Mouse (Mus musculus) hindbrain, embryonic 12.5 days (tissue): ENCODE data around the gene Ghrh. TPM values are rescaled to one million over a fixed set of nuclear protein-coding genes. Genes with fewer than 3 reads are reported as not detected.

Experiments used
- ATAC-seq: fragments of 200-750 bp; cut with Nextera tagmentation; 2 replicates; pipeline ENCODE4 v1.8.0; 2017; ENCODE audit warnings: moderate TSS enrichment; ENCODE audit not compliant: low FRiP score
- H3K27ac ChIP-seq: fragments of 300-500 bp; sonication (generic); 2 replicates; pipeline ENCODE4 v1.5.1; 2016; ENCODE audit warnings: mild to moderate bottlenecking
- H3K27me3 ChIP-seq: fragments of 300-500 bp; sonication (generic); 2 replicates; pipeline ENCODE4 v1.6.1; 2016; ENCODE audit warnings: mild to moderate bottlenecking
- H3K36me3 ChIP-seq: fragments of 300-500 bp; sonication (generic); 2 replicates; pipeline ENCODE4 v1.6.1; 2016; ENCODE audit warnings: mild to moderate bottlenecking
- H3K4me1 ChIP-seq: fragments of 300-500 bp; sonication (generic); 2 replicates; pipeline ENCODE4 v1.6.1; 2016
- H3K4me2 ChIP-seq: fragments of 300-500 bp; sonication (generic); replicated peaks from 2 replicates; pipeline ENCODE4 v1.6.1; 2016; ENCODE audit warnings: mild to moderate bottlenecking
- H3K4me3 ChIP-seq: fragments of 300-500 bp; sonication (generic); 2 replicates; pipeline ENCODE4 v1.5.1; 2016; ENCODE audit warnings: mild to moderate bottlenecking
- H3K9ac ChIP-seq: fragments of 300-500 bp; sonication (generic); 2 replicates; pipeline ENCODE4 v1.6.1; 2016; ENCODE audit warnings: mild to moderate bottlenecking, moderate library complexity
- H3K9me3 ChIP-seq: fragments of 300-500 bp; sonication (generic); replicated peaks from 2 replicates; pipeline ENCODE4 v1.6.1; 2016; ENCODE audit warnings: mild to moderate bottlenecking
- WGBS: fragments of 180-500 bp; shearing (Covaris S2); methylation state at CpG from one replicate; pipeline ENCODE4 v1.1.7; 2016; 5-methylcytosine and 5-hydroxymethylcytosine counted together
- polyA plus RNA-seq: library from polyadenylated mRNA; unstranded; fragments of >200 nt; fragmentation: Nextera tagmentation; extraction: Ambion mirVana; gene quantifications from 2 replicates; pipeline ENCODE4 v1.2.1, GENCODE M21; 2016

Ghrh gene
- polyA plus RNA-seq, 1 experiment from 2014 or later, result 0.46 TPM

- no peak for ATAC-seq
- peaks cover 27% of the 10 kb centered on the region for H3K4me1 ChIP-seq
- WGBS, result 86% methylated on average over 3 of the region's 3 CpGs
These were observed 26.4 kb upstream of the Ghrh start for GRCm38 (mm10) chr2:157373681-157374080.

GRCm38 (mm10) chr2:157371696-157372095, 24.4 kb upstream of the Ghrh start:
- ATAC-seq, result no peak
- no peaks in the 10 kb centered on the region for H3K27me3 ChIP-seq
- no peak overlapping the region for H3K4me2 ChIP-seq
- H3K9ac ChIP-seq, result no peak overlapping the region
- peaks cover 34% of the 10 kb centered on the region for H3K4me1 ChIP-seq
- no peak overlapping the region for H3K27ac ChIP-seq
- H3K36me3 ChIP-seq, result peaks cover 10% of the 10 kb centered on the region; the same call in 1 of the 2 replicates
- no peak overlapping the region for H3K4me3 ChIP-seq
- 83% methylated on average over 6 of the region's 6 CpGs for WGBS
- no peaks in the 10 kb centered on the region for H3K9me3 ChIP-seq

More at GRCm38 (mm10) chr2:157373681-157374080, 26.4 kb upstream of the Ghrh start:
- Histone ChIP-seq H3K27ac (no peak overlapping the region), H3K4me2 (no peak overlapping the region), H3K4me3 (no peak overlapping the region), H3K36me3 (peaks cover 10% of the 10 kb centered on the region; the same call in 1 of the 2 replicates), H3K27me3 (no peaks in the 10 kb centered on the region), H3K9ac (no peak overlapping the region), H3K9me3 (no peaks in the 10 kb centered on the region)

- peak overlapping the region; percentile 86 for H3K4me2 ChIP-seq
- no peaks in the 10 kb centered on the region for H3K9me3 ChIP-seq
- 8% methylated on average over 13 of the region's 13 CpGs for WGBS
- H3K27ac ChIP-seq, result peak overlapping the region; percentile 94
- ATAC-seq, result peak; percentile 49
- H3K36me3 ChIP-seq, result 0 out of 2 replicates have a peak, but pooled peaks cover 5% of the 10 kb centered on the region
- peak overlapping the region; percentile 84 for H3K4me3 ChIP-seq
- no peaks in the 10 kb centered on the region for H3K27me3 ChIP-seq
- peaks cover 17% of the 10 kb centered on the region for H3K4me1 ChIP-seq
- peak overlapping the region; percentile 94 for H3K9ac ChIP-seq
These were observed 20.7 kb upstream of the Ghrh start for GRCm38 (mm10) chr2:157367991-157368390.

GRCm38 (mm10) chr2:157367184-157367893, 20.0 kb upstream of the Ghrh start, which contains the start of gene Manbal:
Gene Manbal (plus strand): TSS chr2:157367594.
- H3K4me1 ChIP-seq, result peaks cover 17% of the 10 kb centered on the region
- H3K4me2 ChIP-seq, result peak within 1 kb of the TSS; percentile 86
- peak within 1 kb of the TSS; percentile 94 for H3K27ac ChIP-seq
- peak; percentile 91 for ATAC-seq
- 4% methylated on average over 42 of the region's 42 CpGs for WGBS
- peak within 1 kb of the TSS; percentile 94 for H3K9ac ChIP-seq
- H3K27me3 ChIP-seq, result no peaks in the 10 kb centered on the region
- H3K4me3 ChIP-seq, result peak within 1 kb of the TSS; percentile 84
- 0 out of 2 replicates have a peak, but pooled peaks cover 5% of the 10 kb centered on the region for H3K36me3 ChIP-seq
- H3K9me3 ChIP-seq, result no peaks in the 10 kb centered on the region

GRCm38 (mm10) chr2:157366762-157367161, 19.5 kb upstream of the Ghrh start:
- no peak for ATAC-seq
- Histone ChIP-seq H3K4me3 (peak overlapping the region; percentile 84; the same call in 1 of the 2 replicates), H3K9ac (no peak overlapping the region), H3K4me2 (peak overlapping the region; percentile 86), H3K27me3 (no peaks in the 10 kb centered on the region), H3K4me1 (peaks cover 15% of the 10 kb centered on the region), H3K9me3 (no peaks in the 10 kb centered on the region), H3K27ac (no peak overlapping the region), H3K36me3 (0 out of 2 replicates have a peak, but pooled peaks cover 5% of the 10 kb centered on the region)
- WGBS, result 88% methylated on average over 9 of the region's 9 CpGs

GRCm38 (mm10) chr2:157363031-157363430, 15.7 kb upstream of the Ghrh start:
- no peak for ATAC-seq
- H3K36me3 ChIP-seq, result no peaks in the 10 kb centered on the region
- peaks cover 5% of the 10 kb centered on the region for H3K4me1 ChIP-seq
- no peaks in the 10 kb centered on the region for H3K27me3 ChIP-seq
- H3K27ac ChIP-seq, result no peak overlapping the region
- 85% methylated on average over 3 of the region's 3 CpGs for WGBS
- H3K9me3 ChIP-seq, result no peaks in the 10 kb centered on the region
- no peak overlapping the region for H3K4me2 ChIP-seq
- H3K9ac ChIP-seq, result no peak overlapping the region
- H3K4me3 ChIP-seq, result no peak overlapping the region

GRCm38 (mm10) chr2:157360028-157360427, 12.7 kb upstream of the Ghrh start:
- no peak for ATAC-seq
- Histone ChIP-seq H3K27me3 (no peaks in the 10 kb centered on the region), H3K4me1 (no peaks in the 10 kb centered on the region), H3K9me3 (no peaks in the 10 kb centered on the region), H3K4me2 (no peak overlapping the region), H3K27ac (no peak overlapping the region), H3K36me3 (no peaks in the 10 kb centered on the region), H3K4me3 (no peak overlapping the region), H3K9ac (no peak overlapping the region)
- WGBS, result 90% methylated on average over 5 of the region's 5 CpGs

GRCm38 (mm10) chr2:157354106-157354505, 6.8 kb upstream of the Ghrh start:
- Histone ChIP-seq H3K4me1 (peaks cover 7% of the 10 kb centered on the region), H3K36me3 (no peaks in the 10 kb centered on the region), H3K9me3 (no peaks in the 10 kb centered on the region), H3K27me3 (no peaks in the 10 kb centered on the region), H3K9ac (no peak overlapping the region), H3K27ac (no peak overlapping the region), H3K4me2 (no peak overlapping the region), H3K4me3 (no peak overlapping the region)
- ATAC-seq, result no peak
- WGBS, result 56% methylated on average over 3 of the region's 3 CpGs

- ATAC-seq, result no peak
- H3K27me3 ChIP-seq, result no peaks in the 10 kb centered on the region
- no peak overlapping the region for H3K4me2 ChIP-seq
- H3K4me3 ChIP-seq, result no peak overlapping the region
- peaks cover 15% of the 10 kb centered on the region for H3K4me1 ChIP-seq
- no peak overlapping the region for H3K9ac ChIP-seq
- H3K36me3 ChIP-seq, result no peaks in the 10 kb centered on the region
- WGBS, result 74% methylated on average over 4 of the region's 4 CpGs
- no peak overlapping the region for H3K27ac ChIP-seq
- H3K9me3 ChIP-seq, result no peaks in the 10 kb centered on the region
These were observed 5.9 kb upstream of the Ghrh start for GRCm38 (mm10) chr2:157353183-157353582.

GRCm38 (mm10) chr2:157349121-157349778, 1.9 kb upstream of the Ghrh start:
- Histone ChIP-seq H3K27ac (peak overlapping the region; percentile 84), H3K27me3 (no peaks in the 10 kb centered on the region), H3K4me3 (no peak overlapping the region), H3K9me3 (no peaks in the 10 kb centered on the region), H3K4me1 (peaks cover 26% of the 10 kb centered on the region), H3K9ac (no peak overlapping the region), H3K36me3 (no peaks in the 10 kb centered on the region), H3K4me2 (peak overlapping the region; percentile 5; the same call in 1 of the 2 replicates)
- WGBS, result 46% methylated on average over 12 of the region's 12 CpGs
- peak; percentile 65 for ATAC-seq

- peak overlapping the region; percentile 66 for H3K27ac ChIP-seq
- ATAC-seq, result no peak
- no peak overlapping the region for H3K9ac ChIP-seq
- no peaks in the 10 kb centered on the region for H3K9me3 ChIP-seq
- no peaks in the 10 kb centered on the region for H3K27me3 ChIP-seq
- H3K4me2 ChIP-seq, result no peak overlapping the region
- H3K4me1 ChIP-seq, result peaks cover 50% of the 10 kb centered on the region
- no peaks in the 10 kb centered on the region for H3K36me3 ChIP-seq
- H3K4me3 ChIP-seq, result no peak overlapping the region
- 51% methylated on average over 6 of the region's 6 CpGs for WGBS
These were observed 4.0 kb downstream of the Ghrh start for GRCm38 (mm10) chr2:157343337-157343736.

- H3K27me3 ChIP-seq, result no peaks in the 10 kb centered on the region
- peak overlapping the region; percentile 91 for H3K27ac ChIP-seq
- ATAC-seq, result no peak
- H3K9me3 ChIP-seq, result no peaks in the 10 kb centered on the region
- H3K4me2 ChIP-seq, result no peak overlapping the region
- no peak overlapping the region for H3K4me3 ChIP-seq
- H3K36me3 ChIP-seq, result no peaks in the 10 kb centered on the region
- 38% methylated on average over 5 of the region's 5 CpGs for WGBS
- H3K4me1 ChIP-seq, result peaks cover 43% of the 10 kb centered on the region
- H3K9ac ChIP-seq, result peak overlapping the region; percentile 50; the same call in 1 of the 2 replicates
These were observed 4.9 kb downstream of the Ghrh start for GRCm38 (mm10) chr2:157342328-157342926.
